In the genomic region with DNA sequence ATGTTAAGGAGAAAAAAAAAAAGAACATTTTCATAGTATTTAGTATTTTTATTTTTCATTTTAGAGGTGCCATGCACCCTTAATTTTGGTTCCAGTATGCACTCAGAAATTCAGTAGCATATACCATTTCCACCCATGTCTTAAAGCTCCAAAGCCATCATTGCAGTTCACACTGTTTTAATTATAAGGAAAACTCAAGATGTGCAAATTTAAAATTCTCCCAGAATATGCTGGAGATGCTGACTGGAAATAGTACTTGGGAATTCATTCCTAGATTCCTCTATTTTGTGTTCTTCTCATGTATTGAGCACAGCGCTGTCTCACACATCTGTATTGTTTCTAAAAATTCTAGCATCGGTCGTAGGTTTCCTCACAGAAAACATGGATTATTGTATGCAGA, we compare ENCODE assay signal across 17 mouse cellular contexts. TPM values are rescaled to one million over a fixed set of nuclear protein-coding genes. Genes with fewer than 3 reads are reported as not detected.
"Had no signal": no experiment of that assay in that cellular context is flagged by ENCODE, and none has a peak within 500 bp of the region (broad histone marks: within the 10 kb centered on the region; RNA-seq: fewer than 3 reads in every experiment).

No protein-coding gene starts in this region.

- DNase-seq: retina, postnatal 1 day; right cerebral cortex, adult 18-20 months; right cerebral cortex, postnatal 14 days; right cerebral cortex, postnatal 25 days; right cerebral cortex, postnatal 4 days; spleen, adult 18-20 months; thymus, adult 18-20 months; thymus, postnatal 14 days; thymus, postnatal 25 days; thymus, postnatal 36 days; thymus, postnatal 4 days had no signal

- H3K27me3 ChIP-seq: neural tube, embryonic 12.5 days; neural tube, embryonic 13.5 days; neural tube, embryonic 15.5 days; stomach, embryonic 15.5 days had no signal

- H3K4me3 ChIP-seq: neural tube, embryonic 12.5 days; neural tube, embryonic 13.5 days; neural tube, embryonic 15.5 days; stomach, embryonic 15.5 days had no signal

- H3K9me3 ChIP-seq: neural tube, embryonic 12.5 days; neural tube, embryonic 13.5 days; neural tube, embryonic 15.5 days; stomach, embryonic 15.5 days had no signal

- H3K9ac ChIP-seq: neural tube, embryonic 12.5 days; neural tube, embryonic 13.5 days; neural tube, embryonic 15.5 days; stomach, embryonic 15.5 days had no signal

- H3K4me1 ChIP-seq: neural tube, embryonic 12.5 days; neural tube, embryonic 13.5 days; neural tube, embryonic 15.5 days; stomach, embryonic 15.5 days had no signal

- H3K27ac ChIP-seq: neural tube, embryonic 12.5 days; neural tube, embryonic 13.5 days; neural tube, embryonic 15.5 days; stomach, embryonic 15.5 days; stomach, postnatal 0 days had no signal

- H3K4me2 ChIP-seq: neural tube, embryonic 12.5 days; neural tube, embryonic 13.5 days; neural tube, embryonic 15.5 days; stomach, embryonic 15.5 days had no signal

RNA-seq across cellular contexts. Expression of a gene that starts 29.1 kb away (rescaled TPM):
- polyA plus RNA-seq: small intestine, adult 2 months had no signal
